Mouse (Mus musculus) embryonic stem cell, embryonic (primary cell): Measurements from ENCODE around the gene Padi2.

ENCODE experiments used
- CTCF ChIA-PET, 4 experiments: fragments of 300-600 bp in 2 of 4; fragments of 350-600 bp in 2 of 4; sonication (Branson Sonifier 250); formaldehyde crosslinking; loops; one replicate each; lab custom pipeline; 2022; ENCODE audit warnings: inconsistent platforms in 2 of 4; lab: Charles Lee
- POLR2A ChIA-PET, 4 experiments: fragments of 300-600 bp in 2 of 4; fragments of 350-600 bp in 2 of 4; sonication (Branson Sonifier 250); formaldehyde crosslinking; loops; one replicate each; lab custom pipeline; 2022; ENCODE audit warnings: antibody characterized with exemption in 4 of 4, inconsistent platforms in 1 of 4; lab: Charles Lee

Gene Padi2

DNA sequence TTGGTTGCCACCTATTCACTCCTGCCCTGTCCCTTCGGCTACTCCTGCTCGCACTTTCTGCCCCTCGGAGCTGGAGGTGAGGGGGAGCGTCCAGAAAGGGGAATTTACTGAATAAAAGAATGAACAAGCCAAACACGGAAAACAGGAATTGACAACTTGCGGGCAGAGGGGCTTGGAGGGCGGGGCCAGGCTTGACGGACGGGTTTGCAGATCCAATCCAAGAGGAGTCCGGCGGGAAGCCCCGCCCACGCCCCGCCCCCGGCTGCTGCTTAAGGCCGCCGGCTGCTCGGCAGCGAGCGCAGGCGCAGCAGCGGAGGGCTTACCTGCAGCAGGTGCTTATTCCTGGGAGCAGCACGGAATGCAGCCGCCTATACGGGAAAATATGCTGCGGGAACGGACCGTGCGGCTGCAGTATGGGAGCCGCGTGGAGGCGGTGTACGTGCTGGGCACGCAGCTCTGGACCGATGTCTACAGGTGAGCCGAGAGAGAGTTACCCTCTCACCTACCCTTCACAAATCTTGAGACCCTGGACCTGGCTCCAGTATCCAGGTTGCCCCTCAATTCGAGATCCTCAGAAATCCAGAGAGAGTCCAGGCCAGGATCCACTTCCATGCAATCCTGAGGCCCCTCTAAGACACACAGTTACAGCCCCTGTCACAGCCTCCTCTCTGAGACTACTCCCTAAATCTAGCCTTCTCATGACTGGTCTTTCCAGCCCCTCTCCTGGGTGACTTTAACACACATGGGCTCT, at the start of gene Padi2:
Gene Padi2 (plus strand): TSS at position 269 of the 751 bp plus-strand sequence.
- CTCF ChIA-PET: interaction anchor here in 1 of 4 experiments (0.5 to 1.0 kb wide), 2 partner anchors 120 to 236 kb away, joined by 3 read pairs; no protein-coding TSS in a partner anchor
- POLR2A ChIA-PET: no interaction called here

DNA sequence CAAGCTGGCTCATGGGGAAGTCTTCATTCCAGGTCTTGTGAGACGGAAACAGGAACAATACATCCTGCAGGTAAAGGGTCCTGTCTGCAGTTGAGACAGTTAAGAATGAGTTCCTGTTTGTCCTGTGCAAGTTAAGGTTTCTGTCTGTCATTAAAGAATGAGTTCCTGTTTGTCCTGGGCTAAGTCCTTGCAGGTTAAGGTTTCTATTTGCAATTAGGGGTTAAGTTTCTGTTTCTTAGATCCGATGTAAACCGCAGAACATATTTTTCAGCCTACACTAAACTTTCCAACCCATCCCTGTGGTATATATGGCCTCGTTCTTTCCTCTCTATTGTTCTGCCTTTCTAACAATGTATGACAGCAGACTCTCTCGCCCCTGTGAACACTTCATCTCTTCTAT, 49.1 kb upstream of the Padi2 start:
- POLR2A ChIA-PET: no interaction called here
- CTCF ChIA-PET: no interaction called here

- ChIA-PET CTCF (no interaction called here), POLR2A (interaction anchor here in 1 of 4 experiments (1.1 to 1.2 kb wide), 2 partner anchors 9 to 110 kb away, joined by 3 to 4 read pairs; no protein-coding TSS in a partner anchor)
Measured at GRCm38 (mm10) chr4:140857813-140858212, 48.3 kb upstream of the Padi2 start.

DNA sequence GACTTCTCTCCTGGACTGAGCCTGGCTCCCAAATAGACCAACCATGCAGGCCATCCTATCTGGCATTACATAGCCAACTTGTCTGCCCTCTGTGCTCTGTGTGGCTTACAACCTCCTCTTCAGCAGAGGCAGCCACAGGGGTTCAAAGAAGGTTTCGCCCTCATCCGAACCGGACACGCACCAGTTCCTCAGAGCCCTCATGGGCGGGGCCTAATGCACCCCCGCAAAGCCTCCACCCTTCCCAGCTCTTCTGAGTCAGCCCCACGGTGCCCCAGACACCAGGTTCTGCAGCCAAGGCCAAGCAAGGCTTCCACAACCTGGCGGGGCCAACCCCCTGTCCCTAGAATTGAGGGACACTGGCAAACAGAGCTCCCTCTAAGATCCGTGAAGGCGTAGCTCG, 46.9 kb upstream of the Padi2 start:
- ChIA-PET CTCF (no interaction called here), POLR2A (interaction anchor here in 2 of 4 experiments (0.9 to 1.5 kb wide), 4 partner anchors 15 to 43 kb away, joined by 3 to 4 read pairs (median 4); no protein-coding TSS in a partner anchor)

GRCm38 (mm10) chr4:140860125-140860766, 45.9 kb upstream of the Padi2 start:
- CTCF ChIA-PET: interaction anchor here in 1 of 4 experiments (0.6 kb wide), 1 partner anchor 17 kb away, joined by 3 read pairs; no protein-coding TSS in a partner anchor

GRCm38 (mm10) chr4:140860767-140861147, 45.4 kb upstream of the Padi2 start:
- CTCF ChIA-PET: interaction anchor here in 1 of 4 experiments (0.6 kb wide), 1 partner anchor 16 kb away, joined by 3 read pairs; no protein-coding TSS in a partner anchor
- POLR2A ChIA-PET: interaction anchor here in 2 of 4 experiments (1.0 to 1.6 kb wide), 5 partner anchors 12 to 25 kb away, joined by 3 to 5 read pairs (median 3); no protein-coding TSS in a partner anchor

More at GRCm38 (mm10) chr4:140860125-140860766, 45.9 kb upstream of the Padi2 start:
- POLR2A ChIA-PET: interaction anchor here in 2 of 4 experiments (0.9 to 1.6 kb wide), 8 partner anchors 12 to 44 kb away, joined by 3 to 5 read pairs (median 4); no protein-coding TSS in a partner anchor

GRCm38 (mm10) chr4:140862036-140862650, 44.0 kb upstream of the Padi2 start:
- ChIA-PET POLR2A (interaction anchor here in 1 of 4 experiments (0.6 to 1.6 kb wide), 3 partner anchors 27 to 130 kb away, joined by 3 to 5 read pairs (median 3); no protein-coding TSS in a partner anchor), CTCF (interaction anchor here in 1 of 4 experiments (0.8 kb wide), 1 partner anchor 197 kb away, joined by 3 read pairs; no protein-coding TSS in a partner anchor)

DNA sequence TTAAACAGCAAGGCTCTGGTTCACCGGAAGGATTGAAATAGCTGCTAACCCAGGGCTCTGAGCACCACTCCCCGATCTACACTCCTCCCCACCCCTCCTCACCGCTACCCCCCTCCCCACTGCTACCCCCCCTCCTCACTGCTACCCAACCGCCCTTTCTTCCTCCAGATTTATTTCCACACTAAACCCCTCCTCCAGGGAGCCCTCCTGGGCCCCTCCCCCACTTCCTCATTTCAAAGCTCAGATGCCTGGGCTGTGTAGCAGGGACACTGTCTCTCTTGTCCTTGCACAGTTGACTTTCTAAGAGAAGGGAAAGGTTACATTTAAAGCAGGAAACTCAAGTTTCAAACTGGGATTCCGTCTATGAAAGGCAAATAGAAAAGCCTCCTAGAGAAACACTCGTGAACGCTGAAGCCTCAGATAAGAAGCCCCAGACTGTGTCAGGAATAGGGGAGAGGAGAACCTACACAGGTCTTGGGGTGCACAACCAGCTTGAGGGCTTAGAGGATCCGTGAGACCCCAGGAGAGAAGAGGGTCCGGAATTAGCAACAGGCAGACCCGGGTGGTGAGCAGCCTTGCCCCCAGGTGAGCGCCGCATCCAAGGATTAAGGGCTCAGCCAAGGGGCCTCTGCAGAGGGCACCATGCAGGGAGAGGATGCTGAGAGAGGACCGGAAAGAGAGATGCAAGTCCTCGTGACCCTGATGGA, 37.5 kb upstream of the Padi2 start:
- ChIA-PET CTCF (interaction anchor here (0.6 to 1.9 kb wide), 8 partner anchors 15 to 195 kb away, joined by 3 to 7 read pairs (median 4); no protein-coding TSS in a partner anchor), POLR2A (interaction anchor here in 3 of 4 experiments (0.6 to 2.9 kb wide), 7 partner anchors 13 to 169 kb away, joined by 3 to 9 read pairs (median 3); no protein-coding TSS in a partner anchor)

- ChIA-PET POLR2A (interaction anchor here in 2 of 4 experiments (0.7 to 2.9 kb wide), 4 partner anchors 14 to 34 kb away, joined by 3 to 9 read pairs (median 4); no protein-coding TSS in a partner anchor), CTCF (interaction anchor here in 2 of 4 experiments (0.6 to 1.6 kb wide), 2 partner anchors 32 to 213 kb away, joined by 3 to 8 read pairs; no protein-coding TSS in a partner anchor)
Measured at GRCm38 (mm10) chr4:140869945-140870344, 36.2 kb upstream of the Padi2 start.

GRCm38 (mm10) chr4:140870876-140871275, 35.3 kb upstream of the Padi2 start:
- ChIA-PET CTCF (no interaction called here), POLR2A (no interaction called here)

DNA sequence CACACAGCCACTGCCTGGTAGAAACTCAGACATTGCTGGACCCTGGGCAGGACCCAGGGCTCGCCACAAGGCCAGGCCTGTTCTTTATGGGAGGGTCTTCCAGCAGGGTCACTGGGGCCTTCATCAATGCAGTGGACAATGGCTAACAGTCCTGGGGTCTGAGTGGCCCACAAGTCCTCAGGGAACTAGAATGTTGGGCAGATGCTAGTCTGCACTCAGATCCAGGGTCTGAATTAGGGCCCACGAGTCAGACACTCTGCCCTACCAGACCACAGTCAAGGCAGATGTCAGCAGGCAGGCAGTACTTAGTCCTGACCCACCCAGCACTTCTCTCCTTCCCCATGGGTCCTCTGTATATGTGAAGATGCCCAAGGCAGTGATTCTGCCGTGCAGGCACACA, 34.8 kb upstream of the Padi2 start:
- POLR2A ChIA-PET: no interaction called here

GRCm38 (mm10) chr4:140871851-140872685, 34.1 kb upstream of the Padi2 start:
- ChIA-PET POLR2A (interaction anchor here in 1 of 4 experiments (0.6 to 1.3 kb wide), 4 partner anchors 11 to 239 kb away, joined by 3 to 5 read pairs (median 4); partner anchors contain the start of gene Padi3), CTCF (interaction anchor here in 1 of 4 experiments (0.7 kb wide), 1 partner anchor 1540 kb away, joined by 5 read pairs; no protein-coding TSS in a partner anchor)

More for the DNA sequence above, 34.8 kb upstream of the Padi2 start:
- CTCF ChIA-PET: no interaction called here

GRCm38 (mm10) chr4:140872686-140872992, 33.5 kb upstream of the Padi2 start:
- CTCF ChIA-PET: interaction anchor here in 1 of 4 experiments (0.7 kb wide), 1 partner anchor 1539 kb away, joined by 5 read pairs; no protein-coding TSS in a partner anchor
- POLR2A ChIA-PET: interaction anchor here in 1 of 4 experiments (0.6 to 1.3 kb wide), 4 partner anchors 12 to 240 kb away, joined by 3 to 5 read pairs (median 4); partner anchors contain the start of gene Padi3

- CTCF ChIA-PET: interaction anchor here in 1 of 4 experiments (0.7 kb wide), 1 partner anchor 1539 kb away, joined by 5 read pairs; no protein-coding TSS in a partner anchor
- POLR2A ChIA-PET: interaction anchor here in 1 of 4 experiments (0.6 to 1.3 kb wide), 5 partner anchors 12 to 240 kb away, joined by 3 to 5 read pairs (median 3); partner anchors contain the start of gene Padi3
Measured at GRCm38 (mm10) chr4:140873011-140873410, 33.1 kb upstream of the Padi2 start.

DNA sequence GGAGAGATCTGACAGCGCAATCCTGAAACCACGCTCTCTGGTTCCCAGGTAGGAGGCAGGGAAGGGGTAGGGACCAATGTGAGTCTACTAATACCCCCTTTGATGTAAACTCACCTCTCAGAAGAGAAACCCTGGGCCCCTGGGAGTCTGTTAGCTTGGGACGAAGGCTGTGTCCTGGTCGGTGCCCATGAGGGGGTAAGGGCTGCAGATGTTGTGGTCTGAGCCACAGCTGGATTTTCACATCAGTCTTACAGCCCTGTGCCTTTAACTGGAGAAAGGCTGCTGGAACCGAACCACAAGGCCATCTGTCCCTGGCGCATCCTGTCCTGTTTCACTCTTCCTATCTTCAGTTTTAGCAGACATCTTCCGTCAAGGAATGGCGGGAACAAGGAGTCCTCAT, 30.0 kb upstream of the Padi2 start:
- POLR2A ChIA-PET: no interaction called here
- CTCF ChIA-PET: no interaction called here

DNA sequence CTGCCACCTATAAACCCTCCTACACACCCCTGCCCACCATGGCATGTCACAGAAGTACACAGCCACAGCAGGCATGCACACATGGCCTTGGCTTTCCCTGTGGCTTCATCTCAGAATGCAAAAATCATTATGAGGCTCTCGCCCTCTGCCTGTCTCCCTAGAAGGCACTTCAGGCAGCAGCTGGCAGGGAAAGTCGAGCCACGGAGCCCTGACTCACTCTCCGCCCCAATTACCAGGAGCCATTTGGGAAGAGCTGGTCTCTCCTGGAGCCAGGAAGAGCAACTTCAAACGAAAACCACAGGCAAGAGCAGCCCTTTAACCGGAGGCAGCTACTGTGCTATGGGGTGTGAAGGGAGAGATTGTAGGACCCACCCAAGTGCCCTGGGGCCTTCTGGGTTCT, 29.5 kb upstream of the Padi2 start:
- POLR2A ChIA-PET: no interaction called here

GRCm38 (mm10) chr4:140877441-140877840, 28.7 kb upstream of the Padi2 start:
- ChIA-PET CTCF (no interaction called here), POLR2A (no interaction called here)

More for the DNA sequence above, 29.5 kb upstream of the Padi2 start:
- CTCF ChIA-PET: interaction anchor here in 1 of 4 experiments (0.7 kb wide), 1 partner anchor 16 kb away, joined by 3 read pairs; no protein-coding TSS in a partner anchor
